Mouse (Mus musculus): ENCODE measurements at regions not wholly inside any gene's neighbourhood (a gene's known extent, or its start where the extent isn't known, plus 50 kb on each side); places are given as distances from the start of the nearest gene placed in this dataset.

- no peak for ATAC-seq
- Histone ChIP-seq H3K27me3 (ENCODE audit: control insufficient read depth, insufficient read depth, low read depth, low read length) (peaks cover 4% of the 10 kb centered on the region), H3K4me1 (ENCODE audit: control insufficient read depth, insufficient read depth, low read length) (peaks cover 33% of the 10 kb centered on the region), H3K9me3 (replicated peaks; ENCODE audit: control insufficient read depth, low read length, poor library complexity, severe bottlenecking) (no peaks in the 10 kb centered on the region), H3K27ac (ENCODE audit: low read length) (no peak overlapping the region), H3K36me3 (ENCODE audit: control insufficient read depth, insufficient read depth, low read length) (no peaks in the 10 kb centered on the region), H3K4me2 (ENCODE audit: low read length) (no peak overlapping the region), H3K4me3 (ENCODE audit: low read depth, low read length) (no peak overlapping the region), H3K9ac (ENCODE audit: low read depth, low read length) (no peak overlapping the region)
- WGBS: 77% methylated on average over 3 of the region's 3 CpGs
These were observed 91.2 kb upstream of the Hsd17b12 start for GRCm38 (mm10) chr2:94248948-94249347.

GRCm38 (mm10) chr2:94246851-94247471 lies 89.2 kb upstream of the Hsd17b12 start:
- H3K9me3 ChIP-seq (replicated peaks; ENCODE audit: control insufficient read depth, low read length, poor library complexity, severe bottlenecking): no peaks in the 10 kb centered on the region
- no peaks in the 10 kb centered on the region for H3K36me3 ChIP-seq (ENCODE audit: control insufficient read depth, insufficient read depth, low read length)
- peak overlapping the region; percentile 49 for H3K4me3 ChIP-seq (ENCODE audit: low read depth, low read length)
- H3K27me3 ChIP-seq (ENCODE audit: control insufficient read depth, insufficient read depth, low read depth, low read length): peaks cover 22% of the 10 kb centered on the region
- peak overlapping the region; percentile 98 for H3K27ac ChIP-seq (ENCODE audit: low read length)
- WGBS: under 1% methylated on average over 30 of the region's 30 CpGs
- peak overlapping the region; percentile 80 for H3K9ac ChIP-seq (ENCODE audit: low read depth, low read length)
- peak overlapping the region; percentile 94 for H3K4me2 ChIP-seq (ENCODE audit: low read length)
- peaks cover 47% of the 10 kb centered on the region for H3K4me1 ChIP-seq (ENCODE audit: control insufficient read depth, insufficient read depth, low read length)
- peak; percentile 92 for ATAC-seq

GRCm38 (mm10) chr2:94246180-94246611 lies 88.4 kb upstream of the Hsd17b12 start:
- H3K4me2 ChIP-seq (ENCODE audit: low read length): peak overlapping the region; percentile 94
- H3K27ac ChIP-seq (ENCODE audit: low read length): peak overlapping the region; percentile 98
- peaks cover 47% of the 10 kb centered on the region for H3K4me1 ChIP-seq (ENCODE audit: control insufficient read depth, insufficient read depth, low read length)
- H3K36me3 ChIP-seq (ENCODE audit: control insufficient read depth, insufficient read depth, low read length): no peaks in the 10 kb centered on the region
- H3K9me3 ChIP-seq (replicated peaks; ENCODE audit: control insufficient read depth, low read length, poor library complexity, severe bottlenecking): no peaks in the 10 kb centered on the region
- 21% methylated on average over 9 of the region's 9 CpGs for WGBS
- H3K9ac ChIP-seq (ENCODE audit: low read depth, low read length): peak overlapping the region; percentile 80
- ATAC-seq: peak; percentile 33
- peak overlapping the region; percentile 49 for H3K4me3 ChIP-seq (ENCODE audit: low read depth, low read length)
- peaks cover 23% of the 10 kb centered on the region for H3K27me3 ChIP-seq (ENCODE audit: control insufficient read depth, insufficient read depth, low read depth, low read length)

GRCm38 (mm10) chr2:94245305-94245959 lies 87.7 kb upstream of the Hsd17b12 start:
- peaks cover 55% of the 10 kb centered on the region for H3K4me1 ChIP-seq (ENCODE audit: control insufficient read depth, insufficient read depth, low read length)
- H3K4me3 ChIP-seq (ENCODE audit: low read depth, low read length): peak overlapping the region; percentile 49
- H3K4me2 ChIP-seq (ENCODE audit: low read length): peak overlapping the region; percentile 94
- peak overlapping the region; percentile 98 for H3K27ac ChIP-seq (ENCODE audit: low read length)
- H3K27me3 ChIP-seq (ENCODE audit: control insufficient read depth, insufficient read depth, low read depth, low read length): peaks cover 23% of the 10 kb centered on the region
- H3K9ac ChIP-seq (ENCODE audit: low read depth, low read length): peak overlapping the region; percentile 80
- ATAC-seq: peak; percentile 47
- no peaks in the 10 kb centered on the region for H3K36me3 ChIP-seq (ENCODE audit: control insufficient read depth, insufficient read depth, low read length)
- H3K9me3 ChIP-seq (replicated peaks; ENCODE audit: control insufficient read depth, low read length, poor library complexity, severe bottlenecking): no peaks in the 10 kb centered on the region
- under 1% methylated on average over 16 of the region's 16 CpGs for WGBS

GRCm38 (mm10) chr2:94244140-94244539 lies 86.4 kb upstream of the Hsd17b12 start:
- peak overlapping the region; percentile 80; the same call in 1 of the 2 replicates for H3K9ac ChIP-seq (ENCODE audit: low read depth, low read length)
- no peaks in the 10 kb centered on the region for H3K36me3 ChIP-seq (ENCODE audit: control insufficient read depth, insufficient read depth, low read length)
- H3K9me3 ChIP-seq (replicated peaks; ENCODE audit: control insufficient read depth, low read length, poor library complexity, severe bottlenecking): no peaks in the 10 kb centered on the region
- no peak for ATAC-seq
- H3K4me1 ChIP-seq (ENCODE audit: control insufficient read depth, insufficient read depth, low read length): peaks cover 66% of the 10 kb centered on the region
- H3K4me3 ChIP-seq (ENCODE audit: low read depth, low read length): peak overlapping the region; percentile 49
- no peak overlapping the region for H3K27ac ChIP-seq (ENCODE audit: low read length)
- 0% methylated on average over 9 of the region's 9 CpGs for WGBS
- H3K4me2 ChIP-seq (ENCODE audit: low read length): peak overlapping the region; percentile 94
- H3K27me3 ChIP-seq (ENCODE audit: control insufficient read depth, insufficient read depth, low read depth, low read length): peaks cover 33% of the 10 kb centered on the region

GRCm38 (mm10) chr2:94243053-94243916 lies 85.5 kb upstream of the Hsd17b12 start:
- Histone ChIP-seq H3K9me3 (replicated peaks; ENCODE audit: control insufficient read depth, low read length, poor library complexity, severe bottlenecking) (no peaks in the 10 kb centered on the region), H3K27ac (ENCODE audit: low read length) (no peak overlapping the region), H3K27me3 (ENCODE audit: control insufficient read depth, insufficient read depth, low read depth, low read length) (peaks cover 41% of the 10 kb centered on the region), H3K4me3 (ENCODE audit: low read depth, low read length) (peak overlapping the region; percentile 49), H3K4me2 (ENCODE audit: low read length) (peak overlapping the region; percentile 94), H3K4me1 (ENCODE audit: control insufficient read depth, insufficient read depth, low read length) (peaks cover 66% of the 10 kb centered on the region), H3K36me3 (ENCODE audit: control insufficient read depth, insufficient read depth, low read length) (no peaks in the 10 kb centered on the region), H3K9ac (ENCODE audit: low read depth, low read length) (peak overlapping the region; percentile 34; the same call in 1 of the 2 replicates)
- no peak for ATAC-seq
- WGBS: under 1% methylated on average over 50 of the region's 50 CpGs

- Histone ChIP-seq H3K9ac (ENCODE audit: low read depth, low read length) (no peak overlapping the region; the same call in 1 of the 2 replicates), H3K4me2 (ENCODE audit: low read length) (peak overlapping the region; percentile 94), H3K27me3 (ENCODE audit: control insufficient read depth, insufficient read depth, low read depth, low read length) (peaks cover 48% of the 10 kb centered on the region), H3K36me3 (ENCODE audit: control insufficient read depth, insufficient read depth, low read length) (no peaks in the 10 kb centered on the region), H3K27ac (ENCODE audit: low read length) (no peak overlapping the region), H3K4me3 (ENCODE audit: low read depth, low read length) (peak overlapping the region; percentile 49), H3K9me3 (replicated peaks; ENCODE audit: control insufficient read depth, low read length, poor library complexity, severe bottlenecking) (no peaks in the 10 kb centered on the region), H3K4me1 (ENCODE audit: control insufficient read depth, insufficient read depth, low read length) (peaks cover 58% of the 10 kb centered on the region)
- ATAC-seq: no peak
- WGBS: 4% methylated on average over 7 of the region's 7 CpGs
These were observed 84.8 kb upstream of the Hsd17b12 start for GRCm38 (mm10) chr2:94242406-94243052.

GRCm38 (mm10) chr2:94242051-94242397 lies 84.3 kb upstream of the Hsd17b12 start:
- H3K27me3 ChIP-seq (ENCODE audit: control insufficient read depth, insufficient read depth, low read depth, low read length): peaks cover 49% of the 10 kb centered on the region
- under 1% methylated on average over 4 of the region's 4 CpGs for WGBS

More at GRCm38 (mm10) chr2:94242051-94242397, 84.3 kb upstream of the Hsd17b12 start:
- no peak overlapping the region for H3K27ac ChIP-seq (ENCODE audit: low read length)
- no peaks in the 10 kb centered on the region for H3K9me3 ChIP-seq (replicated peaks; ENCODE audit: control insufficient read depth, low read length, poor library complexity, severe bottlenecking)
- H3K4me1 ChIP-seq (ENCODE audit: control insufficient read depth, insufficient read depth, low read length): peaks cover 56% of the 10 kb centered on the region
- H3K36me3 ChIP-seq (ENCODE audit: control insufficient read depth, insufficient read depth, low read length): no peaks in the 10 kb centered on the region
- peak overlapping the region; percentile 94 for H3K4me2 ChIP-seq (ENCODE audit: low read length)
- no peak for ATAC-seq
- H3K4me3 ChIP-seq (ENCODE audit: low read depth, low read length): peak overlapping the region; percentile 59
- H3K9ac ChIP-seq (ENCODE audit: low read depth, low read length): no peak overlapping the region
